Mouse (Mus musculus) ovary, postnatal 36 days (tissue): ENCODE results near the gene Olfr765.
"Not testable (repeated sequence)": the region's sequence is repeated elsewhere in the genome, so short reads cannot be mapped to it uniquely, and the experiment has no call there.

Experiments used
- DNase-seq: peaks from one replicate; pipeline ENCODE4 v3.0.0; 2022; ENCODE audit warnings: low spot score, mixed read lengths

Olfr765 gene

GRCm38 (mm10) chr10:129049898-129050297 is at the start of gene Olfr765:
Gene Olfr765 (minus strand): TSS chr10:129049998.
- DNase-seq, result not testable (repeated sequence)

GRCm38 (mm10) chr10:129099275-129099674 is 49.5 kb upstream of the Olfr765 start, which contains the start of gene Olfr768:
Gene Olfr768 (minus strand): TSS chr10:129099375.
- DNase-seq, result no peak

GRCm38 (mm10) chr10:129082810-129083209 is 33.0 kb upstream of the Olfr765 start, which contains the start of gene Olfr767:
Gene Olfr767 (minus strand): TSS chr10:129082910.
- not testable (repeated sequence) for DNase-seq

- no peak for DNase-seq
These were observed 19.1 kb upstream of the Olfr765 start, which contains the start of gene Olfr766-ps1 for GRCm38 (mm10) chr10:129068877-129069276. Gene Olfr766-ps1 (minus strand): TSS chr10:129068977.

- no peak for DNase-seq
These were observed 10.0 kb downstream of the Olfr765 start, which contains the start of gene Olfr764-ps1 for GRCm38 (mm10) chr10:129039796-129040195. Gene Olfr764-ps1 (minus strand): TSS chr10:129039896.

GRCm38 (mm10) chr10:129028343-129028742 is 21.5 kb downstream of the Olfr765 start:
- no peak for DNase-seq

- DNase-seq, result no peak
These were observed 23.7 kb downstream of the Olfr765 start for GRCm38 (mm10) chr10:129026018-129026662.

- DNase-seq, result no peak
These were observed 26.5 kb downstream of the Olfr765 start for GRCm38 (mm10) chr10:129023319-129023718.

GRCm38 (mm10) chr10:129014477-129014876 is 35.3 kb downstream of the Olfr765 start:
- DNase-seq, result no peak

- not testable (repeated sequence) for DNase-seq
These were observed 38.3 kb downstream of the Olfr765 start for GRCm38 (mm10) chr10:129011511-129011910.

GRCm38 (mm10) chr10:129010288-129010841 is 39.4 kb downstream of the Olfr765 start, which contains the start of gene Olfr763:
Gene Olfr763 (plus strand): TSS chr10:129010791.
- DNase-seq, result no peak

GRCm38 (mm10) chr10:129004032-129004920 is 45.5 kb downstream of the Olfr765 start:
- DNase-seq, result no peak

- DNase-seq, result no peak
These were observed 53.2 kb downstream of the Olfr765 start for GRCm38 (mm10) chr10:128996523-128997040.

GRCm38 (mm10) chr10:128995796-128996195 is 54.0 kb downstream of the Olfr765 start:
- DNase-seq, result no peak
